Mouse (Mus musculus) brain, embryonic 14.5 days (tissue): ENCODE data around the gene Utp4. TPM values are rescaled to one million over a fixed set of nuclear protein-coding genes. Genes with fewer than 3 reads are reported as not detected.
A peak's percentile ranks its signal among the peaks of the same experiment; 100 is the strongest.
"Not testable (repeated sequence)": the region's sequence is repeated elsewhere in the genome, so short reads cannot be mapped to it uniquely, and the experiment has no call there.

Experiments
- DNase-seq: peaks from one replicate; pipeline ENCODE4 v3.0.0-alpha.2; 2011; ENCODE audit warnings: low read depth
- CTCF ChIP-seq: fragments of 200-500 bp; IDR thresholded peaks from 2 replicates; pipeline ENCODE4 v1.5.1; 2012; ENCODE audit warnings: inconsistent platforms, mild to moderate bottlenecking, moderate library complexity, borderline replicate concordance; ENCODE audit not compliant: insufficient read depth, insufficient read length; ENCODE audit errors: extremely low read depth
- POLR2A ChIP-seq: fragments of 200-500 bp; IDR thresholded peaks from 2 replicates; pipeline ENCODE4 v1.6.1; 2012; ENCODE audit warnings: mild to moderate bottlenecking, inconsistent platforms, borderline replicate concordance; ENCODE audit not compliant: poor library complexity, insufficient read depth, insufficient read length, severe bottlenecking; ENCODE audit errors: extremely low read depth
- polyA plus RNA-seq: library from polyadenylated mRNA; depleted of rRNA; stranded (reverse); fragments of >200 nt; gene quantifications from 2 replicates; pipeline ENCODE4 v1.2.3, GENCODE M21; 2012

Gene Utp4
- polyA plus RNA-seq, 1 experiment, result 32.4 TPM

GRCm38 (mm10) chr8:106872454-106873034 lies 20.9 kb upstream of the Utp4 start:
- DNase-seq, result peak; percentile 20
- TF ChIP-seq POLR2A (no peak), CTCF (no peak)

GRCm38 (mm10) chr8:106880121-106880707 lies 13.2 kb upstream of the Utp4 start:
- DNase-seq, result peak; percentile 8
- TF ChIP-seq CTCF (no peak), POLR2A (no peak)

GRCm38 (mm10) chr8:106884094-106884493 lies 9.3 kb upstream of the Utp4 start:
- not testable (repeated sequence) for DNase-seq

GRCm38 (mm10) chr8:106884826-106885400 lies 8.5 kb upstream of the Utp4 start:
- DNase-seq, result not testable (repeated sequence)

- DNase-seq, result peak; percentile 91
- TF ChIP-seq POLR2A (no peak), CTCF (peak; percentile 83; the same call in 1 of the 2 replicates)
Observed at GRCm38 (mm10) chr8:106887336-106888189, 5.9 kb upstream of the Utp4 start.

- no peak for DNase-seq
- TF ChIP-seq CTCF (no peak), POLR2A (no peak)
Observed at GRCm38 (mm10) chr8:106888803-106889202, 4.6 kb upstream of the Utp4 start.

- DNase-seq, result peak; percentile 59
Observed at GRCm38 (mm10) chr8:106892210-106892805, 1.1 kb upstream of the Utp4 start.

GRCm38 (mm10) chr8:106892806-106893451 lies 507 bp upstream of the Utp4 start:
- DNase-seq, result peak; percentile 64
- TF ChIP-seq CTCF (no peak), POLR2A (no peak)

More at GRCm38 (mm10) chr8:106892210-106892805, 1.1 kb upstream of the Utp4 start:
- TF ChIP-seq POLR2A, result no peak
- TF ChIP-seq CTCF, result no peak

GRCm38 (mm10) chr8:106899473-106899872 lies 6.0 kb downstream of the Utp4 start:
- no peak for DNase-seq
- TF ChIP-seq POLR2A (no peak), CTCF (no peak)

- TF ChIP-seq POLR2A, result no peak
- TF ChIP-seq CTCF, result peak; percentile 60; the same call in 1 of the 2 replicates
Observed at GRCm38 (mm10) chr8:106905727-106906480, 12.5 kb downstream of the Utp4 start.

GRCm38 (mm10) chr8:106906635-106907034 lies 13.2 kb downstream of the Utp4 start:
- no peak for DNase-seq
- TF ChIP-seq CTCF, result no peak
- no peak for TF ChIP-seq POLR2A

More at GRCm38 (mm10) chr8:106905727-106906480, 12.5 kb downstream of the Utp4 start:
- peak; percentile 71 for DNase-seq

- TF ChIP-seq CTCF (no peak), POLR2A (no peak)
- DNase-seq, result no peak
Observed at GRCm38 (mm10) chr8:106907450-106907849, 14.0 kb downstream of the Utp4 start.

- no peak for TF ChIP-seq CTCF
- TF ChIP-seq POLR2A, result no peak
- no peak for DNase-seq
Observed at GRCm38 (mm10) chr8:106908291-106908690, 14.9 kb downstream of the Utp4 start.
